In genomic region chr9:89178833-89179232, GRCm38 (mm10) we compare ENCODE assay signal across 10 mouse cellular contexts. TPM values are rescaled to one million over a fixed set of nuclear protein-coding genes. Genes with fewer than 3 reads are reported as not detected.
A peak's percentile ranks its signal among the peaks of the same experiment; 100 is the strongest.
DNase-seq lines count a peak whose midpoint lies in the region; ATAC-seq and TF ChIP-seq lines count a peak whose summit lies in the region.
"Not testable (repeated sequence)": the region's sequence is repeated elsewhere in the genome, so short reads cannot be mapped to it uniquely, and the experiment has no call there.
"Had no signal": no experiment of that assay in that cellular context is flagged by ENCODE, and none has a peak within 500 bp of the region (broad histone marks: within the 10 kb centered on the region; RNA-seq: fewer than 3 reads in every experiment).

No protein-coding gene starts in this region.

- H3K4me3 ChIP-seq in E14TG2a.4 (replicated peaks; ENCODE audit: low read length); bone marrow, adult 2 months (replicated peaks; ENCODE audit: control insufficient read depth, low read depth, low read length); lung, adult 2 months (replicated peaks; ENCODE audit: extremely low read depth, low read depth, low read length): not testable (repeated sequence)

- H3K27ac ChIP-seq in bone marrow, adult 2 months (ENCODE audit: control insufficient read depth, insufficient read depth, low read depth, low read length, poor library complexity) = not testable (repeated sequence)

- not testable (repeated sequence) for H3K4me1 ChIP-seq in E14TG2a.4 (replicated peaks; ENCODE audit: low read depth, low read length); bone marrow, adult 2 months (ENCODE audit: control insufficient read depth, insufficient read depth, low read length); lung, adult 2 months (ENCODE audit: control insufficient read depth, insufficient read depth, low read length)

- not testable (repeated sequence) for H3K36me3 ChIP-seq in E14TG2a.4 (ENCODE audit: insufficient read depth, low read length)

- WGBS in bone marrow, adult 2 months = 28% methylated on average over 2 of the region's 3 CpGs
- 38% methylated on average over 2 of the region's 3 CpGs for WGBS in lung, adult 2 months

- H3K9me3 ChIP-seq in E14TG2a.4 (ENCODE audit: low read length) = not testable (repeated sequence)

- not testable (repeated sequence) for TF ChIP-seq POLR2A in bone marrow, adult 2 months (IDR thresholded peaks at IDR 0.05; ENCODE audit: borderline replicate concordance, control insufficient read depth, low read depth, low read length); lung, adult 2 months (IDR thresholded peaks at IDR 0.05; ENCODE audit: borderline replicate concordance, extremely low read depth, low read depth, low read length)

- peak; percentile 79 for ATAC-seq in frontal cortex, adult (ENCODE audit: low TSS enrichment)

- TF ChIP-seq CTCF in E14TG2a.4 (conservative IDR thresholded peaks at IDR 0.05; ENCODE audit: low read length) = 0 out of 2 replicates have a peak, but pooled peaks have one; percentile 9
- TF ChIP-seq CTCF in bone marrow, adult 2 months (IDR thresholded peaks at IDR 0.05; ENCODE audit: control insufficient read depth, insufficient read depth, low read length) = 0 out of 2 replicates have a peak, but pooled peaks have one; percentile 36
- not testable (repeated sequence) for TF ChIP-seq CTCF in lung, adult 2 months (IDR thresholded peaks at IDR 0.05; ENCODE audit: insufficient read depth, low read length)

- not testable (repeated sequence) for H3K27me3 ChIP-seq in E14TG2a.4 (ENCODE audit: insufficient read depth, low read length)

- DNase-seq in heart, postnatal 4 days = peak; percentile 84
- DNase-seq in layer of hippocampus, adult 8-10 months (ENCODE audit: low spot score in 2 of 2) = peak; percentile 44 to 81
- DNase-seq in lung, adult 2 months = peak; percentile 90
- DNase-seq in ovary, postnatal 10 days (ENCODE audit: low spot score) = peak; percentile 39
- DNase-seq in testis, postnatal 14 days (ENCODE audit: low spot score) = peak; percentile 24

RNA-seq across cellular contexts. Expression of gene Bcl2a1b, which starts 20.2 kb away (rescaled TPM):
- 2.3 and 3.1 TPM in 2 replicates for polyA plus RNA-seq in bone marrow, adult 2 months (2011; ENCODE audit: insufficient read depth, insufficient read length, low replicate concordance, missing spikeins)
- total RNA-seq in heart, postnatal 4 days (2021) = under 1 TPM in 1 of 2 experiments, not detected in 1; 0.88 TPM
- 10 to 100 TPM in 2 of 4 experiments, 1 to 10 TPM in 1, not detected in 1; 1.4 to 15.1 (median 14.9) TPM for total RNA-seq in layer of hippocampus, adult 8-10 months (2022)
- 4.9 and 6.1 TPM in 2 replicates for polyA plus RNA-seq in lung, adult 2 months (2012; rRNA removed)

RNA-seq across cellular contexts. Expression of gene Gm29094, which starts 20.3 kb away (rescaled TPM):
- not detected in 2 replicates for polyA plus RNA-seq in bone marrow, adult 2 months (2011; ENCODE audit: insufficient read depth, insufficient read length, low replicate concordance, missing spikeins)
- 1 to 10 TPM in 1 of 2 experiments, under 1 TPM in 1; 0.59 to 1.5 TPM for total RNA-seq in heart, postnatal 4 days (2021)
- under 1 TPM in 1 of 4 experiments, not detected in 3; 0.87 TPM for total RNA-seq in layer of hippocampus, adult 8-10 months (2022)
- polyA plus RNA-seq in lung, adult 2 months (2012; rRNA removed) = not detected in 2 replicates
- polyA plus RNA-seq: forebrain, embryonic 10.5 days; midbrain, embryonic 13.5 days had no signal

RNA-seq across cellular contexts. Expression of gene Mthfs, which starts 31.6 kb away (rescaled TPM):
- 5.5 and 10.6 TPM in 2 replicates for polyA plus RNA-seq in bone marrow, adult 2 months (2011; ENCODE audit: insufficient read depth, insufficient read length, low replicate concordance, missing spikeins)
- total RNA-seq in heart, postnatal 4 days (2021) = 10 to 100 TPM; 18.9 to 19.4 TPM
- 10 to 100 TPM; 35.1 to 45.4 (median 42.6) TPM for total RNA-seq in layer of hippocampus, adult 8-10 months (2022)
- polyA plus RNA-seq in lung, adult 2 months (2012; rRNA removed) = 10.6 and 19.1 TPM in 2 replicates

Comparison
In these comparisons a context has a peak if more than half of its experiments do, and no peak if none do; other contexts are left out.
1. DNase-seq: peak in every context shown above with its lines; median percentile 90 in lung, adult 2 months; 84 in heart, postnatal 4 days; 62 in layer of hippocampus, adult 8-10 months; 39 in ovary, postnatal 10 days; 24 in testis, postnatal 14 days.